Mouse (Mus musculus) spleen, adult 18-20 months (tissue): ENCODE data around the gene Sirt2.

ENCODE experiments used
- DNase-seq, 2 experiments: peaks; one replicate each; pipeline ENCODE4 v3.0.0; 2022; ENCODE audit warnings: mixed read lengths in 2 of 2

Gene Sirt2

DNA sequence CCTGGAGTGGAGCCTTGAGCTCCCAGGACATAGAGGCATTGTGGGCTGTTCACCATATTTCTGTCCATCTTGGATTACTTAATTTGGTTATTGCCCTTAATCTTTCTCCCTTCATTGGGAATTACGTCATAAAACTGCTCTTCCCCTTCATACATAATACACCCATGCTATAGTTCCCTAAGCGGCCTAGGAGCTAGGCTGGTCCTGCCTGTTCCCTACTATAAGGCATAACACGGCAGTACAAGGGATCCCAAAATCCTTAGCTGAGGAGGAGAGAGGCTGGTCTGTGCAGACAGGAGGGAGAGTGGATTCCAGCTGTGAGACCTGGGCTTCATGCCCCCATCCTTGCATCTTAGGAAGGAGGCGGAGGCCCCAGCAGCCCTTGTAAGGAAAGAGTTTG, 51.4 kb downstream of the Sirt2 start:
- no peak for DNase-seq

DNA sequence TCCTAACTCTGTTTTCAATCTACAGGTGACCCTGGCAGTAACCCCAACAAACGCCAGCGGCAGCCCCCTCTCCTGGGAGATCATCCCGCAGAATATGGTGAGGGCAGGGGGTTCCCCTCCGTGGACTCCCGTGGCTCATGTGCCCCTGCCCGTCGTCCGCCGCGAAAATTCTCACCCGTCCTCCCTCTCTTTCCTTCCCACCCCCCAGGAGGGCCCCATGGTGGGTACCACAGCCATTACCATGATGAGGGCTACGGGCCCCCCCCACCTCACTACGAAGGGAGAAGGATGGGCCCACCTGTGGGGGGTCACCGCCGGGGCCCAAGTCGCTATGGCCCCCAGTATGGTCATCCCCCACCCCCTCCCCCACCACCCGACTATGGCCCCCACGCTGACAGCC, 51.9 kb downstream of the Sirt2 start:
- no peak for DNase-seq

- no peak for DNase-seq
Measured at GRCm38 (mm10) chr7:28818861-28819452, 52.4 kb downstream of the Sirt2 start.

DNA sequence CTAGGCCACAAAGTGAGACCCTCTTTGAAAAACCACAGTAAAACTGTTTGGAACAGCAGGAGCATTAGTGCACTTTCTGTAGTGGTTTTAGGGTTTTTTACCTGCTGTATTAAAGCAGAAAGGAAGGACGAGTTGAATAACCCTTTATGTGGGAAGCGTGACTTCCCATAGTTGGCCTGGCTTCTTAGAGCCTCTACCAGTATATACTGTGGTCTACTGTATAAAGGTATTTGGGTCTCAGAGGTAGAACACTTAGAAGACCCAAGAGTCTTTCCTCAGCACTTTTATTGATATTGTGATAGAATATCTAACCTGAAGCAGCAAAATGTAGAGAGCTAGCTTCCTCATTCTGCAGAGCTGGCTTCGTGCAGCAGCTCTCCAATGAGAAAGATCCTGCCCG, 53.0 kb downstream of the Sirt2 start:
- no peak for DNase-seq

DNA sequence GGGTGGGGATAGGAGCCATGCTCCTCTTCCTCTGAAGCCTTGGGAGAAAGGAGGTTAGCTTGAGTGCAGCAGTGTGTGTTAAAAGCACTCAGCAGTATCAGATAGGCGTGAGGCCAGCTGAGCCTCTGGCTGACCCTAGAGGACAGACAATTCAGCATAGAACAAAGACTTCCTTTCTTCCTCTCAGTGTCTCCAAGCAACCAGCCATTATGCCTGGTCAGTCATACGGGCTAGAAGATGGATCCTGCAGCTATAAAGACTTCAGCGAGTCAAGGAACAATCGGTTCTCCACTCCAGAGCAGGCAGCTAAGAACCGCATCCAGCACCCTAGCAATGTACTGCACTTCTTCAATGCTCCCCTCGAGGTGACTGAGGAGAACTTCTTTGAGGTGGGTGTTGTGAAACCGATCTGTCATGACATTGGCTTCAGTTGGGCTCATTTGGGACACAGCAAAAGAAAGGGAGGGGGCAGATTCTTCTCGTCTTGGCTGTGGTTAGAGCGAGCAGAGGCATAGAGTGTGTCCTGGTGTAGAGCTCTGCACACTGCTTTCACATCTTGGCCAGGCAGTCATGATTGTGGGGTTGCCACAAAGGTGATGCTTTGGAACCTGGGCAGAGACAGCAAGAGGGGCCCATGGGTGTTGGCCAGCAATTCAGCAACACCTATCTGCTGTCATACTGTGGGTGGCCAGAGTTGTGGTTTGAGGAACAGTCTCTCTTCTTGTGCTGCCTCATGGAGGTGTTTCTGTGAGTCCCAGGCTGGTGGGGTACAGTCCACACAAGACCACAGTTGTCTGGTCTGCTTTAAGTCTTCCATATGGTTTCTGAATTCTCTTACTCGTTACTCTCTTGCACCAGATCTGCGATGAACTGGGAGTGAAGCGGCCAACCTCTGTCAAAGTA, 54.1 kb downstream of the Sirt2 start:
- no peak for DNase-seq

DNA sequence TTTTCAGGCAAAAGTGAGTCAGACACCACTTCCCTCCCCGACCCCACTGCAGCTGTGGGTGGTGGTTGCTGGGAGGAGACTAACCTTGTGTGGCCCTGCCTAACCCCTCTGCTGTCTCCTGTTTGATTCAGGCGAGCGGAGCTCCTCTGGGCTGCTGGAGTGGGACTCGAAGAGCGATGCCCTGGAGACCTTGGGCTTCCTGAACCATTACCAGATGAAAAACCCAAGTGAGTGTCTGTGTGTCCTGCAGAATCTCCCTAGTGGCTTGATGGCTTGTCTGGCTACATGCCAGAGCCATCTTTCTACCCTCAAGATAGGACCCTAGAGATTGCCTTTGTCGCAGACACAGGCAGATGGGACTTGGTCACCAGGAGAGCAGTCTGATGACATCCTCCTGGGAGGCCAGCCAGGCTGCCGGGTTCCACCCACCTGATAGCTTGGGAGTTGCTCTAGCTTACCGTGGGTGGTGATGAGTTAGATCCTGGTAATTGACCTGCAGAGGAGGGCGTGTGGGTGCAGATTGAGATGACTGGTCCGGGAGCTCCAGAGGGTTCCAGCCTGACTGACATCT, 54.8 kb downstream of the Sirt2 start:
- DNase-seq, result no peak

- DNase-seq, result no peak
Measured at GRCm38 (mm10) chr7:28822556-28822955, 56.0 kb downstream of the Sirt2 start.

DNA sequence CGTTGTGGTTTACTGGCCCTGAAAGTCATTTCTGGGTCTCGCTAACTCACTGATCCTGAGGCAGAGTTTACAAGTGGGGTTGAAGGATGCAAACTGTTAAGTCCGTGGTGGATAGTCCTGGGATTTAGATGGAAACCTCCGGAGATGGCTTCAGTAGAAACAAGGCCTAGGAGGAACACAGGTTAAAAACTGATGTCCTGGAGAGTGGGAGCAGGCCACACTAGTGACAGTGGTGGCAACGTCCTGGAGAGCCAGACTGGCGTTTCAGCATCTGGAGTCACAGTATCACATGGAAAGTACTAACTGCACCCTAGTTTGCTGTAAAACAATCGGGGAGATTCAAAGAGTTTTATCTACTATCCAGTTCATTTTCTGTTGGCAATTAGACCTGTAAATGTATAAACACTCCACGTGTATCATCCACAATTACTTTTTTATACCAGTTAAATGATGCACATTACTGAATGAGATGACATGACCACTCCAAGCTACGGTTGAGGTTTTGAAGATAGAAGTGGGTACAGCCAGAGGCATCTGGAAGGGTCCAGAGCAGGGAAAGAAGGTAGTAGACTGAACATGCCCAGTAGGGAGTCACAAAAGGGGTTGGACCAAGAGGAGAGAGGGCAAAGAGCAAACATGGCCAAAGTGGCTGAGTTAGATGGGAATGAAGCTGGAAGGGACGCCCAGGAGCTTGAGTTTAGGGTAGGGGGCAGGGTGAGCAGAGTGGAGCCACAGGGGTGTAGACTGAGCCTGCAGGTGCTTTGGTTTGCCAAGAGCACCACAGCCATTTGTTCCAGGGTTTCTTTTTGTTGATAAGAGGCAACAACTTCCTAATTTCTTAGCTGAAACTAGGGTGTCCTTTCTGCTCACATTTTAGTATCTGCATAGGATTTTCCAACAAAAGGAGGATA, 56.7 kb downstream of the Sirt2 start:
- DNase-seq, result no peak

- no peak for DNase-seq
Measured at GRCm38 (mm10) chr7:28823932-28824331, 57.4 kb downstream of the Sirt2 start.

DNA sequence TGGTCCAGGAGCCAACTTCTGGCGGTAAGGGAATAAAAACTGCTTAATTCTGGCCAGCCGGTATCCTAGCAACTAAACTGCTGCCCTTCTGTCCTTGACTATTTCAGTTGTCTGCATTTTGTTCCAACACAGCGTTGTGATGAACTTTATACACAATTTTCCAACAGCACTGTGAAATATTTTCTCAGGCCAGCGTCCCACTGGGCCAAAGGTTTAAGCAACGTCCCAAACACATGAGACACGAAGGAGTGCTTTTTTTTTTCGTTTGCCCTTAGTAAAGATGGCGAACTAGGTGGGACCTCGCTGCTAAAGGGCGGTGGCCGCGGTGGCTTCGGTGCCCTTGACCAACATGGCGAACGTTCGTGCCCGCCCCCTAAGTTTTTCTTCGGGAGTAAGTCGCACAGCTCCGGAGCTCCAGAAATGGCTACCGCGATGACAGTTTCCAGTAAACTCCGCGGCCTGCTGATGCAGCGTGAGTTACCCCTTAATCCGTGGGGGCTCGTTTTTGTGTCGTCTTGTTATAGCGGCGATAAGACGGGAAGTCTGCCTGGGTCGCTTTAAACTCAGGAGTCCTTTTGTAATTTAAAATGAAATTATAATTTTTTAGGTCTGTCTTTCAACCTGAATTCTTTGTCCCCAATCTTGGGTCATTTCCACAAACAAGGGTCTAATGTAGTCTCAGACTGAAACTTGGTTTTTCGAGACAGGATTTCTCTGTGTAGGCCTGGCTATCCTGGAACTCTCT, 58.6 kb downstream of the Sirt2 start, which contains the start of gene Ech1:
TSS of gene Ech1 (plus strand) at position 277 of the 745 bp plus-strand sequence.
- DNase-seq, result peak; percentile 78 to 87

GRCm38 (mm10) chr7:28825686-28826401, 59.3 kb downstream of the Sirt2 start:
- DNase-seq, result no peak

DNA sequence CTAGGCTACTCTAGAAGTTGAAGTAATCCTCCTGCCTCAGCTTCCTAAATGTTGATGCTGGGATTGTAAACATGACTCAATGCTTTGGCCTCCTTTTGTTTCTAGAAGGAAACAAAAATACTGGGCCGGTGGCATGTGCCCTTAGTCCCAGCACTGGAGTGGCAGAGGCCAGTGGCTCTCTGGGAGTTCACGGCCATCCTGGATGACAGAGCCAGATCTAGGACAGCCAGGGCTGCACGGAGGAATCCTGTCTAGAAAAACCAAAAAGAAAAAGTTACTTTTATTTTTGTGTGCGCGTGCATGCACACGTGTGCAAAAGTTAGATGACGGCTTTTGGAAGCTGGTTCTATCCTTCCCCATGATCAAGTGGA, 59.9 kb downstream of the Sirt2 start:
- DNase-seq, result no peak

GRCm38 (mm10) chr7:28827338-28827737, 60.8 kb downstream of the Sirt2 start:
- no peak for DNase-seq

GRCm38 (mm10) chr7:28829821-28830220, 63.3 kb downstream of the Sirt2 start:
- no peak for DNase-seq

DNA sequence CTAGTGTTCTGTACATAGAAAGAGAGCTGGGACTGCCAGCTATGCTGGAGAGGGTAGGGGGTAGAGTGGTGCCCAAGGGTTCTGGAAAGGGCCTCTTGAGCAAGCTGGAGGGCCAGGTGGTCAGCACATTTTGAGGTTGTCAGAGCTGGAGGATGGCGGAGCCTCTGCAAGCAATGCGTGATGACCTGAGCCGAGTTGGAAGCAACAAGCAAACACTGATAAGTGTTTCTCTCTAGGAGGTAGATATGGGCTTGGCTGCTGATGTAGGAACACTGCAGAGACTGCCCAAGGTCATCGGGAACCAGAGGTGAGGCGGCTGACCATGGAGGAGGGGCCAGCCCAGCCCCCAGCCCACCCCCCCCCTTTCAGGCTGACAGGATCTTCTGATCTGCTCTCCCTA, 64.4 kb downstream of the Sirt2 start:
- no peak for DNase-seq

DNA sequence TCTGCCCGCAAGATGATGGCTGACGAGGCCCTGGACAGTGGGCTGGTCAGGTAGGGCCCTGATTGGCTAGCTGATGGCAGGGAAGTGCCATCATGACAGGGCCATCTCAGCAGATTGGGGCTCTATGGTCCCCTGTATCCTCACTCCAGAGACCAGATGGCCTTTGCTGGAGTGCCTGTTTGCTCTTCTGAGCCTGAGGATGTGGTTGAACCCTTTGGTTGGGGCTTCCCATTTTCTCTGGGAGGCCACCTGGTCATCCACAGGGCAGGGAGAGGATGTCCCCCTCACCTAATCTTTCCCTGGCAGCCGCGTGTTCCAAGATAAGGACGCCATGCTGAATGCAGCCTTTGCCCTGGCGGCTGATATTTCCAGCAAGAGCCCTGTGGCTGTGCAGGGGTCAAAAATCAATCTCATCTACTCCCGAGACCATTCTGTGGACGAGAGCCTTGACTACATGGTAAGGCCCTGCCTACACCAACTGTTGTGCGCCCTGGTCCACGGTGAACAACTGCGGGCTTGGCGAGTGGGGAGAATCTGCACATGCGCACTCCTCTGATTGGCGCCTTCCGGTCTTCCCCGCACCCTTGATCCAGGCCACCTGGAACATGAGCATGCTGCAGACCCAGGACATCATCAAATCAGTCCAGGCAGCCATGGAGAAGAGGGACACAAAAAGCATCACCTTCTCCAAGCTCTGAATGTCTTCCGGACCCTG, 65.0 kb downstream of the Sirt2 start:
- no peak for DNase-seq

DNA sequence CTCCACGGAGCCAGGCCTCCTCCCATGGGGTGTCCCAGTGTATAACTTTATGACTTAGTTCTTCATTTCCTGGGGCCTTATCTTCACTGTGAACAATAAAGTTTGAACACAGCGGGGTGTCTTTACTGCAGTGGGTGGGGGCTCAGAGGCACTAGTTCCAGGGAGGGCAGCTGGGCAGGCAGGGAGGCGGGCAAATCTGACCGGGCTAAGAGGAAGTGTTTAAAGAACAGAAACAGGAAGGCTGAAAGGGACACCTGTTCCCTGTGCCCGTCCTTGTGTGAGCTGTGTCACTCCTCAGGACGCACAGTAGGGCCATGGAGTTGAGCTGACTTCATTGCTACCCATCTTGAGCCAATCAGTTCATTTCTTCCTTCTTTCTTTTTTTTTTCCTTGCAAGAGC, 65.6 kb downstream of the Sirt2 start:
- DNase-seq, result no peak

DNA sequence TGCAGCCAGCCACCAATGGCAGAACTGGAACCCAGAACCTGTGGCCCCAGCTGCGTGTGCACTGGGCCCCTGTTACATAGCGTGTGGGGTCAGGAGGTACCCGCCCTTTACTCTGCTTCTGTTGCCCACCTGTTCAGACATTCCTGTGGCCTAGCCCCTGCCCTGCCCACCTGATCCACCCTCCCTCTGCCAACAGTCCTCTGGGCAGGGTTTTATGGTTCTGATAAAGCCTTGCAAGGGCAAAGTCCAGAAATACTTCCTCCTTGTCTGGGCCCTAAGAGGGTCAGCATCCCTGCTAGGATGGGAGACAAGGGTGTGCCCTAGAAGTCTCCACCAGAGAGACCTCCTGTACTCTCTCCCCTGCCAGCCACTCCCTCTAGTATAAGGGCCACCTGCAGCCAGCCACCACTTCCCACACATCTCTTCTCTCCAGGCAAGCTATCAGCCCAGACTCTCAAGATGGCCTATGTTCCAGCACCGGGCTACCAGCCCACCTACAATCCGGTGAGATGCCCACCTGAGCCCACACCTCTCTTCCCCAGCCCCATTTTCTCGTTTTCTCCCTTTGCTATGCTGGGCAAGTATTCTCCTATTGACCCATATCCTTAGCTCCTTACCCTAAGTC, 67.3 kb downstream of the Sirt2 start, which contains the start of gene Lgals4:
TSS of gene Lgals4 (plus strand) at position 132 of the 625 bp plus-strand sequence.
- no peak for DNase-seq

- no peak for DNase-seq
Measured at GRCm38 (mm10) chr7:28836936-28837335, 70.4 kb downstream of the Sirt2 start.
